Mouse (Mus musculus) intestine, embryonic 16.5 days (tissue): ENCODE measurements at regions not wholly inside any gene's neighbourhood (a gene's known extent, or its start where the extent isn't known, plus 50 kb on each side); places are given as distances from the start of the nearest gene placed in this dataset.

Source experiments
- ATAC-seq: fragments of 200-750 bp; cut with Nextera tagmentation; 2 replicates; pipeline ENCODE4 v1.8.0; 2017; ENCODE audit warnings: moderate TSS enrichment, moderate library complexity
- H3K27ac ChIP-seq: fragments of 300-500 bp; sonication (generic); 2 replicates; pipeline ENCODE4 v1.5.1; 2014; ENCODE audit warnings: mild to moderate bottlenecking, low read length
- H3K27me3 ChIP-seq: fragments of 300-500 bp; sonication (generic); replicated peaks from 2 replicates; pipeline ENCODE4 v1.6.1; 2014; ENCODE audit warnings: low read length, control low read depth, mixed read lengths; ENCODE audit not compliant: control insufficient read depth, insufficient read depth
- H3K36me3 ChIP-seq: fragments of 300-500 bp; sonication (generic); 2 replicates; pipeline ENCODE4 v1.6.1; 2014; ENCODE audit warnings: low read length, control low read depth; ENCODE audit not compliant: control insufficient read depth, insufficient read depth
- H3K4me1 ChIP-seq: fragments of 300-500 bp; sonication (generic); 2 replicates; pipeline ENCODE4 v1.6.1; 2014; ENCODE audit warnings: low read length, control low read depth, mixed read lengths; ENCODE audit not compliant: control insufficient read depth, insufficient read depth
- H3K4me2 ChIP-seq: fragments of 300-500 bp; sonication (generic); 2 replicates; pipeline ENCODE4 v1.6.1; 2014; ENCODE audit warnings: low read depth, low read length, control low read depth
- H3K4me3 ChIP-seq: fragments of 300-500 bp; sonication (generic); 2 replicates; pipeline ENCODE4 v1.5.1; 2014; ENCODE audit warnings: mild to moderate bottlenecking, low read length
- H3K9ac ChIP-seq: fragments of 300-500 bp; sonication (generic); 2 replicates; pipeline ENCODE4 v1.6.1; 2014; ENCODE audit warnings: low read depth, low read length
- H3K9me3 ChIP-seq: fragments of 300-500 bp; sonication (generic); 2 replicates; pipeline ENCODE4 v1.6.1; 2016; ENCODE audit warnings: low read length, control low read depth; ENCODE audit not compliant: control insufficient read depth
- WGBS: fragments of 180-500 bp; shearing (Covaris S2); extraction: QIAGEN DNeasy Blood & Tissue Kit; methylation state at CpG from one replicate; pipeline ENCODE4 v1.1.7; 2014; 5-methylcytosine and 5-hydroxymethylcytosine counted together

- Histone ChIP-seq H3K27me3 (no peaks in the 10 kb centered on the region), H3K4me1 (no peaks in the 10 kb centered on the region), H3K9me3 (no peaks in the 10 kb centered on the region), H3K4me3 (no peak overlapping the region), H3K9ac (no peak overlapping the region), H3K27ac (no peak overlapping the region), H3K36me3 (no peaks in the 10 kb centered on the region), H3K4me2 (no peak overlapping the region)
- ATAC-seq = no peak
- 86% methylated on average over 6 of the region's 6 CpGs for WGBS
Measured at GRCm38 (mm10) chr5:51937320-51937719, 253.0 kb downstream of the Dhx15 start.

GRCm38 (mm10) chr5:51935391-51936354 lies 254.6 kb downstream of the Dhx15 start:
- Histone ChIP-seq H3K4me2 (no peak overlapping the region), H3K27ac (no peak overlapping the region), H3K9ac (no peak overlapping the region), H3K36me3 (no peaks in the 10 kb centered on the region), H3K4me3 (no peak overlapping the region), H3K9me3 (no peaks in the 10 kb centered on the region), H3K27me3 (no peaks in the 10 kb centered on the region), H3K4me1 (no peaks in the 10 kb centered on the region)
- 70% methylated on average over 17 of the region's 17 CpGs for WGBS
- no peak for ATAC-seq

- Histone ChIP-seq H3K4me2 (no peak overlapping the region), H3K4me1 (no peaks in the 10 kb centered on the region), H3K27ac (no peak overlapping the region), H3K4me3 (no peak overlapping the region), H3K9ac (no peak overlapping the region), H3K36me3 (no peaks in the 10 kb centered on the region), H3K27me3 (no peaks in the 10 kb centered on the region), H3K9me3 (no peaks in the 10 kb centered on the region)
- 81% methylated on average over 4 of the region's 4 CpGs for WGBS
- no peak for ATAC-seq
Measured at GRCm38 (mm10) chr5:51934910-51935309, 255.4 kb downstream of the Dhx15 start.

- no peaks in the 10 kb centered on the region for H3K9me3 ChIP-seq
- ATAC-seq = no peak
- no peaks in the 10 kb centered on the region for H3K36me3 ChIP-seq
- no peak overlapping the region for H3K27ac ChIP-seq
- no peaks in the 10 kb centered on the region for H3K4me1 ChIP-seq
- H3K4me2 ChIP-seq = no peak overlapping the region
- WGBS = 92% methylated on average over 1 of the region's 1 CpGs
- H3K9ac ChIP-seq = no peak overlapping the region
- no peak overlapping the region for H3K4me3 ChIP-seq
- H3K27me3 ChIP-seq = no peaks in the 10 kb centered on the region
Measured at GRCm38 (mm10) chr5:51933331-51933730, 257.0 kb downstream of the Dhx15 start.

- no peak overlapping the region for H3K4me2 ChIP-seq
- H3K36me3 ChIP-seq = no peaks in the 10 kb centered on the region
- H3K4me1 ChIP-seq = no peaks in the 10 kb centered on the region
- H3K9ac ChIP-seq = no peak overlapping the region
- H3K27me3 ChIP-seq = no peaks in the 10 kb centered on the region
- WGBS = 78% methylated on average over 3 of the region's 3 CpGs
- no peak overlapping the region for H3K27ac ChIP-seq
- no peak for ATAC-seq
- H3K4me3 ChIP-seq = no peak overlapping the region
- no peaks in the 10 kb centered on the region for H3K9me3 ChIP-seq
Measured at GRCm38 (mm10) chr5:51930416-51930815, 259.9 kb downstream of the Dhx15 start.

- Histone ChIP-seq H3K4me1 (no peaks in the 10 kb centered on the region), H3K4me2 (no peak overlapping the region), H3K36me3 (no peaks in the 10 kb centered on the region), H3K9me3 (no peaks in the 10 kb centered on the region), H3K27ac (no peak overlapping the region), H3K4me3 (no peak overlapping the region), H3K27me3 (no peaks in the 10 kb centered on the region), H3K9ac (no peak overlapping the region)
- WGBS = 77% methylated on average over 3 of the region's 3 CpGs
- ATAC-seq = no peak
Measured at GRCm38 (mm10) chr5:51928801-51929200, 261.5 kb downstream of the Dhx15 start.

GRCm38 (mm10) chr5:51923417-51923816 lies 266.9 kb downstream of the Dhx15 start:
- WGBS = 79% methylated on average over 7 of the region's 7 CpGs
- Histone ChIP-seq H3K9ac (no peak overlapping the region), H3K4me3 (no peak overlapping the region), H3K9me3 (no peaks in the 10 kb centered on the region), H3K36me3 (no peaks in the 10 kb centered on the region), H3K4me2 (no peak overlapping the region), H3K27me3 (no peaks in the 10 kb centered on the region), H3K4me1 (no peaks in the 10 kb centered on the region), H3K27ac (no peak overlapping the region)
- ATAC-seq = no peak

- Histone ChIP-seq H3K4me3 (no peak overlapping the region), H3K9ac (no peak overlapping the region), H3K4me2 (no peak overlapping the region), H3K27ac (no peak overlapping the region), H3K9me3 (no peaks in the 10 kb centered on the region), H3K36me3 (no peaks in the 10 kb centered on the region), H3K27me3 (no peaks in the 10 kb centered on the region), H3K4me1 (no peaks in the 10 kb centered on the region)
- ATAC-seq = no peak
- 52% methylated on average over 5 of the region's 5 CpGs for WGBS
Measured at GRCm38 (mm10) chr5:51922973-51923372, 267.3 kb downstream of the Dhx15 start.

GRCm38 (mm10) chr5:51922494-51922893 lies 267.8 kb downstream of the Dhx15 start:
- H3K27ac ChIP-seq = no peak overlapping the region
- H3K4me1 ChIP-seq = no peaks in the 10 kb centered on the region
- H3K9ac ChIP-seq = no peak overlapping the region
- no peak for ATAC-seq
- H3K9me3 ChIP-seq = no peaks in the 10 kb centered on the region
- no peak overlapping the region for H3K4me3 ChIP-seq
- WGBS = 77% methylated on average over 7 of the region's 7 CpGs
- no peaks in the 10 kb centered on the region for H3K27me3 ChIP-seq
- H3K4me2 ChIP-seq = no peak overlapping the region
- no peaks in the 10 kb centered on the region for H3K36me3 ChIP-seq
